Mouse (Mus musculus): ENCODE results near the gene Acap2.

GRCm38 (mm10) chr16:31201704-31202103 is 659 bp upstream of the Acap2 start:
- TF ChIP-seq CTCF (IDR thresholded peaks at IDR 0.05; ENCODE audit: low read depth, low read length) (no peak), POLR2A (IDR thresholded peaks at IDR 0.05; ENCODE audit: borderline replicate concordance, low read depth, low read length) (no peak)

Data from bone marrow macrophage, adult 2 months (primary cell).